Mouse (Mus musculus): ENCODE data around the gene Gria1. TPM values are rescaled to one million over a fixed set of nuclear protein-coding genes. Genes with fewer than 3 reads are reported as not detected.

The Gria1 gene
- total RNA-seq, 2 experiments from 2014 or later, result 0.08 to 0.49 TPM

- intact Hi-C loops (cut with DNase I), result no loop called here
- DNase-seq, result no peak
These were observed 260.5 kb downstream of the Gria1 start for GRCm38 (mm10) chr11:57271687-57272086.

GRCm38 (mm10) chr11:57274687-57275086, 263.5 kb downstream of the Gria1 start:
- no peak for DNase-seq
- intact Hi-C loops (cut with DNase I), result no loop called here

DNA sequence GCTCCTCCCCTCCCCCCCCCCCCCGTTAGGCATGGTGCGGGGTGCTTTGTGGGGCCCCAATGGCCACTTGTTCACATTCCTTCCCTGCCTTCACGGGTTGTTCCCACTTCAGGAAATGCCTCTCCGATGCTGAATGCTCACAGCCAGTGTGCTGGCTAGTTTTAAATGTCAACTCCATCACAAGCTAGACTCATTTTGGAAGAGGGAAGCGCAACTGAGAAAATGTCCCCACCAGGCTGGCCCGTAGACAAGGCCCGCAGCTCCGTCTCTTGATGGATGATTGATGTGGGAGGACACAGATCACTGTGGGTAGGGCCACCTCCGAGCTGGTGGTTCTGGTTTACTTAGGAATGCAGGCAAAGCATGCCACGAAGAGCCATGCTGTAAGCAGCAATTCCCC, 266.9 kb downstream of the Gria1 start:
- intact Hi-C loops (cut with DNase I), result no loop called here
- DNase-seq, result no peak

GRCm38 (mm10) chr11:57286119-57286518, 274.9 kb downstream of the Gria1 start:
- intact Hi-C loops (cut with DNase I), result no loop called here
- no peak for DNase-seq

- intact Hi-C loops (cut with DNase I), result no loop called here
These were observed 286.2 kb downstream of the Gria1 start for GRCm38 (mm10) chr11:57297376-57297775.

GRCm38 (mm10) chr11:57298263-57298662, 287.1 kb downstream of the Gria1 start:
- intact Hi-C loops (cut with DNase I), result no loop called here
- DNase-seq, result no peak

More at GRCm38 (mm10) chr11:57297376-57297775, 286.2 kb downstream of the Gria1 start:
- no peak for DNase-seq

DNA sequence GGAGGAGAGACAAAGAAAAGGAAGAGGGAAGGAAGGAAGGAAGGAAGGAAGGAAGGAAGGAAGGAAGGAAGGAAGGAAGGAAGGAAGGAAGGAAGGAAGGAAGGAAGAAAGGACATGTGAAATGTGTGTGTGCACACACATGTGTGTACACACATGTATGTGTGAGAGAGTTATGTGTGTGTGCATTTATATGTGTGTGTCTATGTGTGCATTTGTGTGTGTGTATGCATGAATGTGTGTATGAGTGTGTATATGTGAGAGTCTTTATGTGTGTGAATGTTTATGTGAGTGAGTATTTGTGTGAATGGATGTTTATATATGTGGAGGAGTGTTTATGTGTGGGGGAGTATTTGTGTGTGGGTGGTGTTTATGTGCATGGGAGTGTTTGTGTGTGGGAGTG, 287.5 kb downstream of the Gria1 start:
- intact Hi-C loops (cut with DNase I), result no loop called here
- no peak for DNase-seq

- no peak for DNase-seq
- intact Hi-C loops (cut with DNase I), result no loop called here
These were observed 292.4 kb downstream of the Gria1 start for GRCm38 (mm10) chr11:57303602-57304001.

- no peak for DNase-seq
- intact Hi-C loops (cut with DNase I), result no loop called here
These were observed 294.9 kb downstream of the Gria1 start for GRCm38 (mm10) chr11:57306116-57306515.

DNA sequence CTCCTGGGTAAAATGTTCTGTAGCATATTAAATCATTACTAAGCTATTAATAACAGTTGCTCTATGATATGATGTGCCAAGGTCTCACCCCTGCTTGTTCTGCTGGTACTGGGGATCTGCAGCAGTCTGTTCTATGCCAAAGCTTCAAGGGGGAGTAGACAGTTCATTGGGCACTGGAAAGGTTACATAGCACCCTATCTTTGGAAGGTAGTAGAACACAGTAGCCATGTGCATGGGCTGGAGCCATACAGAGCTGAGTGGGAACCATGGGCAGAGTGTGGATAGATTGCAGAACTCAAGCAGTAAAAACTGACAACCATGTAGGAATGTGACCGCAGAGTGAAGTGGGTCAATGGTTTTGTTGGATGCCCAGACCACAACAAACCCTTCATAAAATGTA, 295.7 kb downstream of the Gria1 start:
- DNase-seq, result no peak
- intact Hi-C loops (cut with DNase I), result no loop called here

- intact Hi-C loops (cut with DNase I), result loop anchor here (10.0 kb wide), 1 partner anchor 302 kb away; the partner anchor contains the start of gene Gria1
- no peak for DNase-seq
These were observed 305.9 kb downstream of the Gria1 start for GRCm38 (mm10) chr11:57317063-57317462.

- intact Hi-C loops (cut with DNase I), result loop anchor here (10.0 kb wide), 1 partner anchor 303 kb away; the partner anchor contains the start of gene Gria1
- DNase-seq, result no peak
These were observed 306.3 kb downstream of the Gria1 start for GRCm38 (mm10) chr11:57317478-57317877.

GRCm38 (mm10) chr11:57319374-57319773, 308.2 kb downstream of the Gria1 start:
- intact Hi-C loops (cut with DNase I), result loop anchor here (10.0 kb wide), 1 partner anchor 305 kb away; the partner anchor contains the start of gene Gria1

GRCm38 (mm10) chr11:57324099-57324498, 312.9 kb downstream of the Gria1 start:
- no peak for DNase-seq
- intact Hi-C loops (cut with DNase I), result no loop called here

More at GRCm38 (mm10) chr11:57319374-57319773, 308.2 kb downstream of the Gria1 start:
- DNase-seq, result no peak

Data from heart, postnatal 36 days (tissue).